Mouse (Mus musculus) retina, postnatal 1 day (tissue): ENCODE data around the gene Ripor3.

Experiments
- DNase-seq: peaks from one replicate; pipeline ENCODE4 v3.0.0-alpha.2; 2012

The Ripor3 gene

GRCm38 (mm10) chr2:167950681-167951080 is 59.7 kb downstream of the Ripor3 start:
- DNase-seq = no peak

GRCm38 (mm10) chr2:167949808-167950207 is 60.6 kb downstream of the Ripor3 start:
- DNase-seq = no peak

- DNase-seq = no peak
Measured at GRCm38 (mm10) chr2:167949250-167949649, 61.2 kb downstream of the Ripor3 start.

- DNase-seq = no peak
Measured at GRCm38 (mm10) chr2:167948557-167948956, 61.9 kb downstream of the Ripor3 start.

GRCm38 (mm10) chr2:167948047-167948446 is 62.4 kb downstream of the Ripor3 start:
- no peak for DNase-seq

- DNase-seq = no peak
Measured at GRCm38 (mm10) chr2:167947251-167947650, 63.2 kb downstream of the Ripor3 start.

- DNase-seq = no peak
Measured at GRCm38 (mm10) chr2:167945451-167945850, 65.0 kb downstream of the Ripor3 start.

GRCm38 (mm10) chr2:167944193-167944592 is 66.2 kb downstream of the Ripor3 start:
- DNase-seq = no peak

GRCm38 (mm10) chr2:167942926-167943633 is 67.3 kb downstream of the Ripor3 start:
- DNase-seq = no peak

- peak; percentile 36 for DNase-seq
Measured at GRCm38 (mm10) chr2:167942199-167942925, 68.1 kb downstream of the Ripor3 start.

- DNase-seq = no peak
Measured at GRCm38 (mm10) chr2:167941745-167942176, 68.7 kb downstream of the Ripor3 start.

GRCm38 (mm10) chr2:167941320-167941719 is 69.1 kb downstream of the Ripor3 start:
- DNase-seq = no peak

- no peak for DNase-seq
Measured at GRCm38 (mm10) chr2:167940636-167941035, 69.8 kb downstream of the Ripor3 start.

GRCm38 (mm10) chr2:167939632-167940399 is 70.6 kb downstream of the Ripor3 start:
- DNase-seq = no peak

GRCm38 (mm10) chr2:167939204-167939603 is 71.2 kb downstream of the Ripor3 start:
- DNase-seq = no peak

GRCm38 (mm10) chr2:167938786-167939185 is 71.6 kb downstream of the Ripor3 start:
- no peak for DNase-seq

- DNase-seq = no peak
Measured at GRCm38 (mm10) chr2:167935956-167936355, 74.5 kb downstream of the Ripor3 start.

- DNase-seq = no peak
Measured at GRCm38 (mm10) chr2:167933397-167933796, 77.0 kb downstream of the Ripor3 start.

GRCm38 (mm10) chr2:167932727-167933231 is 77.6 kb downstream of the Ripor3 start:
- peak; percentile 49 for DNase-seq

GRCm38 (mm10) chr2:167931985-167932726 is 78.3 kb downstream of the Ripor3 start, which contains the start of gene Ptpn1:
TSS of gene Ptpn1 (plus strand) at chr2:167932057.
- DNase-seq = peak; percentile 97

GRCm38 (mm10) chr2:167930975-167931374 is 79.4 kb downstream of the Ripor3 start:
- no peak for DNase-seq
